Mouse (Mus musculus): ENCODE data around the gene Gstcd. TPM values are rescaled to one million over a fixed set of nuclear protein-coding genes. Genes with fewer than 3 reads are reported as not detected.
A peak's percentile ranks its signal among the peaks of the same experiment; 100 is the strongest.

Gstcd gene
- polyA plus RNA-seq, 1 experiment from 2014 or later, result 3.4 TPM

- Histone ChIP-seq H3K27me3 (replicated peaks) (no peaks in the 10 kb centered on the region), H3K36me3 (peaks cover 10% of the 10 kb centered on the region), H3K4me3 (no peak overlapping the region), H3K4me1 (no peaks in the 10 kb centered on the region), H3K9ac (no peak overlapping the region), H3K27ac (replicated peaks) (no peak overlapping the region), H3K4me2 (no peak overlapping the region), H3K9me3 (no peaks in the 10 kb centered on the region)
- no peak for ATAC-seq (ENCODE audit: extremely low read depth, insufficient number of reproducible peaks, low FRiP score, low TSS enrichment)
- 82% methylated on average over 4 of the region's 4 CpGs for WGBS
These were observed 84.6 kb downstream of the Gstcd start for GRCm38 (mm10) chr3:133007250-133007649.

- Histone ChIP-seq H3K36me3 (peaks cover 28% of the 10 kb centered on the region), H3K27me3 (replicated peaks) (no peaks in the 10 kb centered on the region), H3K9ac (no peak overlapping the region), H3K4me1 (no peaks in the 10 kb centered on the region), H3K4me3 (no peak overlapping the region), H3K9me3 (no peaks in the 10 kb centered on the region), H3K4me2 (no peak overlapping the region), H3K27ac (replicated peaks) (no peak overlapping the region)
- WGBS, result 83% methylated on average over 9 of the region's 9 CpGs
- ATAC-seq (ENCODE audit: extremely low read depth, insufficient number of reproducible peaks, low FRiP score, low TSS enrichment), result no peak
These were observed 95.5 kb downstream of the Gstcd start for GRCm38 (mm10) chr3:132996299-132996698.

DNA sequence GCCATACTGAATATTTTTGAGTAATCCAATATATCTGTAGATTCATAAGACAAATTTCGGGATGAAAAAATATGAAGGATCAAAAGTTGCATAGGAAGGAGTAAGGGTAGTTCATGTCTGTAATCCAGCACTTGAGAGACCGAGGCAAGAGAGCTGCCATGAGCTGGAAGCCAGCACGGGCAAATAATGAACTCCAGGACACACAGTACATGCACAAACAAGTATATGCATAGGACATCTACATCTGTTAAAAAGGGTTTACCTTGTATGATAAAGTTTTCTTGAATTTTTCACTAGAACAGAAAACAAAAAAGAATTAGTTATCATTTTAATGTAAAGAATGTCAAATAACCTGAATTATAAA, 95.9 kb downstream of the Gstcd start:
- H3K4me2 ChIP-seq, result no peak overlapping the region
- no peak overlapping the region for H3K27ac ChIP-seq (replicated peaks)
- peaks cover 28% of the 10 kb centered on the region for H3K36me3 ChIP-seq
- no peak overlapping the region for H3K9ac ChIP-seq
- H3K4me3 ChIP-seq, result no peak overlapping the region
- no peaks in the 10 kb centered on the region for H3K9me3 ChIP-seq
- H3K4me1 ChIP-seq, result no peaks in the 10 kb centered on the region
- H3K27me3 ChIP-seq (replicated peaks), result no peaks in the 10 kb centered on the region
- ATAC-seq (ENCODE audit: extremely low read depth, insufficient number of reproducible peaks, low FRiP score, low TSS enrichment), result no peak
- WGBS, result 78% methylated on average over 3 of the region's 3 CpGs

DNA sequence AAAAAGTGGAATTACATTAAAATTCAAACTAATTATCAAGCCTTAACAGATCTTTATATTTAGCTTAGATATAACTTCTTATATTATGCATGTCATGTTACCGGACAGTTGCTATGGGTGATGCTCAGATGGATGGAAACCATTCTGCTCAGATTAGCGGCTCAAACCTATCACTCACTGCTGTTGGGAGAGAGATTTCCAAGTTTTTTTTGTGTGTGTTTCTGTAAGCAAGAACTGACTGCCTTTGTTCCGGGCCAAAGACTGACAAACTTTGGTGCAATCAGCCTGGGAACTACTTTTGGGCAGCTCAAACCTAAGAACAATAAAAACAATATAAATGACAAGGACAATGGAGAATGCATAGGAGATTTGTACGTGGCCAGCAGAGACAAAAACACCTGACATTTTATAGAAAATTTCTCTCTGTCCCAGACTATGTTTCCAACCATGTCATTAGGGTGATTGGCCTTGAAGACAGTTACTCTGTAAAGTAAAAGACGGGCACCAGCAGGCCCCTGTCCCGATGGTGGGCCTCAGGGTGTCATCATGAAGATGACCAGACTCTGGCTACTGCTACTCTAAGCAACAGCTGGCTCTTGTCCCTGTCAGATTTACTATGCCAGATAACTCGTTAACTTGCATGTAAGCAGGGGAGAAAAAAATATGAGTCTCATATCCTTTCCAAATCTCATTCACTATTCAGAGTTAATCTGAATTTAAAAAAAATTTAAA, 96.5 kb downstream of the Gstcd start:
- no peaks in the 10 kb centered on the region for H3K9me3 ChIP-seq
- no peaks in the 10 kb centered on the region for H3K4me1 ChIP-seq
- no peaks in the 10 kb centered on the region for H3K27me3 ChIP-seq (replicated peaks)
- WGBS, result 64% methylated on average over 7 of the region's 7 CpGs
- no peak overlapping the region for H3K4me3 ChIP-seq
- ATAC-seq (ENCODE audit: extremely low read depth, insufficient number of reproducible peaks, low FRiP score, low TSS enrichment), result no peak
- H3K27ac ChIP-seq (replicated peaks), result no peak overlapping the region
- H3K4me2 ChIP-seq, result no peak overlapping the region
- no peak overlapping the region for H3K9ac ChIP-seq
- H3K36me3 ChIP-seq, result peaks cover 28% of the 10 kb centered on the region

GRCm38 (mm10) chr3:132986188-132986587, 105.6 kb downstream of the Gstcd start:
- Histone ChIP-seq H3K4me1 (peaks cover 9% of the 10 kb centered on the region), H3K9ac (no peak overlapping the region), H3K4me3 (no peak overlapping the region), H3K4me2 (no peak overlapping the region), H3K36me3 (peaks cover 22% of the 10 kb centered on the region), H3K9me3 (no peaks in the 10 kb centered on the region), H3K27me3 (replicated peaks) (no peaks in the 10 kb centered on the region), H3K27ac (replicated peaks) (no peak overlapping the region)
- WGBS, result 76% methylated on average over 5 of the region's 5 CpGs
- ATAC-seq (ENCODE audit: extremely low read depth, insufficient number of reproducible peaks, low FRiP score, low TSS enrichment), result no peak

- Histone ChIP-seq H3K36me3 (peaks cover 42% of the 10 kb centered on the region), H3K4me2 (no peak overlapping the region), H3K9me3 (no peaks in the 10 kb centered on the region), H3K4me3 (no peak overlapping the region), H3K4me1 (peaks cover 9% of the 10 kb centered on the region), H3K9ac (no peak overlapping the region), H3K27me3 (replicated peaks) (no peaks in the 10 kb centered on the region), H3K27ac (replicated peaks) (peak overlapping the region; percentile 50)
- ATAC-seq (ENCODE audit: extremely low read depth, insufficient number of reproducible peaks, low FRiP score, low TSS enrichment), result no peak
- WGBS, result 20% methylated on average over 4 of the region's 4 CpGs
These were observed 107.9 kb downstream of the Gstcd start for GRCm38 (mm10) chr3:132983845-132984485.

DNA sequence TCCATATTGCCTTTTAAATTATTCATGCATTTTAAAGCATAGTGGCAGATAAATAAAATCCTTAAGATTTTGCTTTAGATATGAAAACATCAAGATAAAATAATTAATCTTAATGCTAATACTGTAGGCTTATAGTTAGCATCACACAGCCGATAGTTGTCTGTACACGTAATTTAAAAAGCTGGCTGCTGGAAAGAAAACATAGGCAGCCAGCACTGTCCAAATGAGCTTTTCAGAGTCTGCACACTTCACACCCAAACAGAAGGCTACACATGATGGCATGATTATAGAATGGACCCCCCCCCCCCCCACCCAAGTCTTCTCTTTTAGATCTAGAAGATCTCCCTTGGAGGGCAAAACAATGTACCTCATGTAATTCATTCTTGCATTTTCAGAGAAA, 109.9 kb downstream of the Gstcd start:
- H3K4me1 ChIP-seq, result peaks cover 9% of the 10 kb centered on the region
- peaks cover 40% of the 10 kb centered on the region for H3K36me3 ChIP-seq
- no peaks in the 10 kb centered on the region for H3K27me3 ChIP-seq (replicated peaks)
- no peak overlapping the region for H3K9ac ChIP-seq
- H3K4me3 ChIP-seq, result no peak overlapping the region
- no peak overlapping the region for H3K4me2 ChIP-seq
- 99% methylated on average over 2 of the region's 2 CpGs for WGBS
- no peak overlapping the region for H3K27ac ChIP-seq (replicated peaks)
- ATAC-seq (ENCODE audit: extremely low read depth, insufficient number of reproducible peaks, low FRiP score, low TSS enrichment), result no peak
- no peaks in the 10 kb centered on the region; the same call in 1 of the 2 replicates for H3K9me3 ChIP-seq

GRCm38 (mm10) chr3:132979781-132980461, 111.9 kb downstream of the Gstcd start:
- ATAC-seq (ENCODE audit: extremely low read depth, insufficient number of reproducible peaks, low FRiP score, low TSS enrichment), result no peak
- H3K4me3 ChIP-seq, result no peak overlapping the region
- no peaks in the 10 kb centered on the region for H3K27me3 ChIP-seq (replicated peaks)
- peaks cover 9% of the 10 kb centered on the region for H3K4me1 ChIP-seq
- H3K9me3 ChIP-seq, result no peaks in the 10 kb centered on the region; the same call in 1 of the 2 replicates
- H3K36me3 ChIP-seq, result peaks cover 30% of the 10 kb centered on the region
- H3K27ac ChIP-seq (replicated peaks), result no peak overlapping the region
- H3K4me2 ChIP-seq, result no peak overlapping the region
- 86% methylated on average over 12 of the region's 12 CpGs for WGBS
- no peak overlapping the region for H3K9ac ChIP-seq

GRCm38 (mm10) chr3:132966255-132966654, 125.6 kb downstream of the Gstcd start:
- H3K9me3 ChIP-seq, result no peaks in the 10 kb centered on the region

GRCm38 (mm10) chr3:132964715-132965507, 126.9 kb downstream of the Gstcd start:
- Histone ChIP-seq H3K36me3 (no peaks in the 10 kb centered on the region), H3K27ac (replicated peaks) (no peak overlapping the region), H3K27me3 (replicated peaks) (no peaks in the 10 kb centered on the region), H3K4me1 (peaks cover 3% of the 10 kb centered on the region; the same call in 1 of the 2 replicates), H3K9me3 (no peaks in the 10 kb centered on the region), H3K4me2 (no peak overlapping the region), H3K4me3 (no peak overlapping the region), H3K9ac (no peak overlapping the region)
- no peak for ATAC-seq (ENCODE audit: extremely low read depth, insufficient number of reproducible peaks, low FRiP score, low TSS enrichment)
- WGBS, result 58% methylated on average over 9 of the region's 9 CpGs

More at GRCm38 (mm10) chr3:132966255-132966654, 125.6 kb downstream of the Gstcd start:
- Histone ChIP-seq H3K4me1 (peaks cover 3% of the 10 kb centered on the region; the same call in 1 of the 2 replicates), H3K4me2 (no peak overlapping the region), H3K4me3 (no peak overlapping the region), H3K36me3 (no peaks in the 10 kb centered on the region), H3K27me3 (replicated peaks) (no peaks in the 10 kb centered on the region), H3K9ac (no peak overlapping the region), H3K27ac (replicated peaks) (no peak overlapping the region)
- WGBS, result 73% methylated on average over 5 of the region's 5 CpGs
- ATAC-seq (ENCODE audit: extremely low read depth, insufficient number of reproducible peaks, low FRiP score, low TSS enrichment), result no peak
